In genomic region chr6:72234372-72235097, GRCm38 (mm10) we compare ENCODE assay signal across 8 mouse cellular contexts. TPM values are rescaled to one million over a fixed set of nuclear protein-coding genes. Genes with fewer than 3 reads are reported as not detected.
DNase-seq lines count a peak whose midpoint lies in the region; ATAC-seq and TF ChIP-seq lines count a peak whose summit lies in the region.

No protein-coding gene starts in this region.

- peak overlapping the region; percentile 91 for H3K4me3 ChIP-seq in gastrocnemius, adult 2 months
- peak overlapping the region; percentile 85 for H3K4me3 ChIP-seq in ES-Bruce4 (ENCODE audit: low read depth, low read length)
- peak overlapping the region; percentile 66 for H3K4me3 ChIP-seq in embryonic facial prominence, embryonic 12.5 days
- peak overlapping the region; percentile 57 for H3K4me3 ChIP-seq in hindbrain, embryonic 15.5 days
- H3K4me3 ChIP-seq in liver, embryonic 16.5 days (ENCODE audit: low read depth, low read length): peak overlapping the region; percentile 54

- ATAC-seq in embryonic facial prominence, embryonic 12.5 days (ENCODE audit: insufficient number of reproducible peaks, insufficient read depth, low FRiP score, low TSS enrichment): no peak
- 0 out of 2 replicates have a peak, but pooled peaks have one; percentile 4 for ATAC-seq in hindbrain, embryonic 15.5 days (ENCODE audit: low FRiP score, low read depth)
- no peak for ATAC-seq in liver, embryonic 16.5 days (ENCODE audit: low read depth)

- under 1% methylated on average over 79 of the region's 79 CpGs for WGBS in embryonic facial prominence, embryonic 12.5 days
- WGBS in hindbrain, embryonic 15.5 days: under 1% methylated on average over 79 of the region's 79 CpGs
- WGBS in liver, embryonic 16.5 days (ENCODE audit: insufficient replicate concordance): under 1% methylated on average over 79 of the region's 79 CpGs

- no peak for TF ChIP-seq CTCF in gastrocnemius, adult 2 months (IDR thresholded peaks at IDR 0.05)
- no peak for TF ChIP-seq CTCF in ES-Bruce4 (IDR thresholded peaks at IDR 0.05; ENCODE audit: low read depth, low read length)

- H3K9me3 ChIP-seq in ES-Bruce4 (replicated peaks; ENCODE audit: control insufficient read depth, insufficient read depth, low read length, poor library complexity, severe bottlenecking): no peaks in the 10 kb centered on the region
- H3K9me3 ChIP-seq in embryonic facial prominence, embryonic 12.5 days: no peaks in the 10 kb centered on the region
- H3K9me3 ChIP-seq in hindbrain, embryonic 15.5 days: no peaks in the 10 kb centered on the region
- H3K9me3 ChIP-seq in liver, embryonic 16.5 days (replicated peaks; ENCODE audit: control insufficient read depth, low read length): no peaks in the 10 kb centered on the region

- H3K27me3 ChIP-seq in ES-Bruce4 (ENCODE audit: control insufficient read depth, insufficient read depth, low read length, poor library complexity, severe bottlenecking): peaks cover 14% of the 10 kb centered on the region
- H3K27me3 ChIP-seq in embryonic facial prominence, embryonic 12.5 days: peaks cover 22% of the 10 kb centered on the region
- H3K27me3 ChIP-seq in hindbrain, embryonic 15.5 days: peaks cover 55% of the 10 kb centered on the region
- H3K27me3 ChIP-seq in liver, embryonic 16.5 days (ENCODE audit: control insufficient read depth, insufficient read depth, low read depth, low read length): peaks cover 80% of the 10 kb centered on the region

- H3K9ac ChIP-seq in ES-Bruce4 (ENCODE audit: low read depth, poor library complexity, severe bottlenecking): peak overlapping the region; percentile 44
- peak overlapping the region; percentile 66 for H3K9ac ChIP-seq in embryonic facial prominence, embryonic 12.5 days
- H3K9ac ChIP-seq in hindbrain, embryonic 15.5 days: peak overlapping the region; percentile 49
- H3K9ac ChIP-seq in liver, embryonic 16.5 days (ENCODE audit: low read depth, low read length): no peak overlapping the region

- H3K4me2 ChIP-seq in embryonic facial prominence, embryonic 12.5 days (replicated peaks): peak overlapping the region; percentile 99
- peak overlapping the region; percentile 100 for H3K4me2 ChIP-seq in hindbrain, embryonic 15.5 days
- H3K4me2 ChIP-seq in liver, embryonic 16.5 days (ENCODE audit: low read depth, low read length): peak overlapping the region; percentile 67

- DNase-seq in gastrocnemius, adult 2 months: peak; percentile 52
- DNase-seq in gastrocnemius, adult 18-20 months (ENCODE audit: low spot score): no peak
- peak; percentile 33 to 39 for DNase-seq in right cerebral cortex, adult 2 months (ENCODE audit: low spot score in 2 of 2)
- no peak for DNase-seq in c-Kit-positive CD71-positive TER-119-positive erythroid progenitor cells, embryonic 14.5 days (ENCODE audit: low spot score)

- peak overlapping the region; percentile 91 for H3K27ac ChIP-seq in gastrocnemius, adult 2 months
- H3K27ac ChIP-seq in ES-Bruce4 (ENCODE audit: insufficient read depth, low read length): no peak overlapping the region
- peak overlapping the region; percentile 79 for H3K27ac ChIP-seq in embryonic facial prominence, embryonic 12.5 days
- peak overlapping the region; percentile 54 for H3K27ac ChIP-seq in hindbrain, embryonic 15.5 days (replicated peaks)
- no peak overlapping the region for H3K27ac ChIP-seq in liver, embryonic 16.5 days (ENCODE audit: low read length)

- no peak for TF ChIP-seq POLR2A in ES-Bruce4 (IDR thresholded peaks at IDR 0.05; ENCODE audit: insufficient read depth, low read length)

- intact Hi-C loops in gastrocnemius, adult 2 months (cut with DNase I): loop anchor here (1.0 kb wide), 1 partner anchor 17 kb away; no protein-coding TSS in a partner anchor

- H3K4me1 ChIP-seq in ES-Bruce4 (ENCODE audit: control insufficient read depth, insufficient read depth, low read length): no peaks in the 10 kb centered on the region
- peaks cover 45% of the 10 kb centered on the region for H3K4me1 ChIP-seq in embryonic facial prominence, embryonic 12.5 days
- peaks cover 46% of the 10 kb centered on the region for H3K4me1 ChIP-seq in hindbrain, embryonic 15.5 days (replicated peaks)
- no peaks in the 10 kb centered on the region; the same call in 1 of the 2 replicates for H3K4me1 ChIP-seq in liver, embryonic 16.5 days (ENCODE audit: control insufficient read depth, low read depth, low read length)

- TF ChIP-seq EP300 in ES-Bruce4 (IDR thresholded peaks at IDR 0.05; ENCODE audit: insufficient read depth, low read depth, low read length): no peak

- no peaks in the 10 kb centered on the region for H3K36me3 ChIP-seq in ES-Bruce4 (ENCODE audit: control insufficient read depth, insufficient read depth, low read length, poor library complexity, severe bottlenecking)
- H3K36me3 ChIP-seq in embryonic facial prominence, embryonic 12.5 days: no peaks in the 10 kb centered on the region
- H3K36me3 ChIP-seq in hindbrain, embryonic 15.5 days: no peaks in the 10 kb centered on the region
- no peaks in the 10 kb centered on the region for H3K36me3 ChIP-seq in liver, embryonic 16.5 days (ENCODE audit: control insufficient read depth, insufficient read depth)

RNA-seq across cellular contexts. Expression of gene Atoh8, which starts 0.8 kb away (rescaled TPM):
- total RNA-seq in gastrocnemius, adult 2 months (2021): 1 to 10 TPM; 3.3 to 9.2 TPM
- 1 to 10 TPM; 4.3 to 6.3 TPM for total RNA-seq in gastrocnemius, adult 18-20 months (2021)
- not detected in 2 replicates for polyA plus RNA-seq in ES-Bruce4 (2011; ENCODE audit: insufficient read depth, insufficient read length, low read depth, missing spikeins)
- polyA plus RNA-seq in embryonic facial prominence, embryonic 12.5 days (2016; fragmentation: Nextera tagmentation; extraction: Ambion mirVana): 16.4 and 18.6 TPM in 2 replicates
- polyA plus RNA-seq in hindbrain, embryonic 15.5 days (2015; fragmentation: Nextera tagmentation; extraction: Ambion mirVana): 3.7 and 4.2 TPM in 2 replicates
- 0.90 and 0.92 TPM in 2 replicates for polyA plus RNA-seq in liver, embryonic 16.5 days (2015; fragmentation: Nextera tagmentation; extraction: Ambion mirVana)

Comparison
In these comparisons a context has a peak if more than half of its experiments do, and no peak if none do; other contexts are left out.
1. DNase-seq: peak in gastrocnemius, adult 2 months (single experiment) and right cerebral cortex, adult 2 months (2 of 2); none in gastrocnemius, adult 18-20 months (single experiment) and c-Kit-positive CD71-positive TER-119-positive erythroid progenitor cells, embryonic 14.5 days (single experiment).
2. H3K27ac ChIP-seq: peak in gastrocnemius, adult 2 months (single experiment), embryonic facial prominence, embryonic 12.5 days (single experiment) and hindbrain, embryonic 15.5 days (single experiment); none in ES-Bruce4 (single experiment) and liver, embryonic 16.5 days (single experiment).
3. Peak in every context shown above with its lines, with median percentiles within 50 percentile points of each other: H3K4me3 ChIP-seq and H3K4me2 ChIP-seq.